Mouse (Mus musculus): ENCODE data around the gene S100z.

GRCm38 (mm10) chr13:95439569-95439968, 39.0 kb downstream of the S100z start:
- TF ChIP-seq EP300 (IDR thresholded peaks at IDR 0.05; ENCODE audit: low read depth): no peak
- no peak for TF ChIP-seq CTCF (IDR thresholded peaks at IDR 0.05; ENCODE audit: low read depth)

Measured in liver, postnatal 0 days (tissue).